Mouse (Mus musculus) megakaryocyte, embryonic 14.5 days (primary cell): Measurements from ENCODE around the gene Mymk. TPM values are rescaled to one million over a fixed set of nuclear protein-coding genes. Genes with fewer than 3 reads are reported as not detected.

Experiments used
- H3K27me3 ChIP-seq: replicated peaks from 2 replicates; pipeline ENCODE3; 2012; ENCODE audit warnings: inconsistent platforms
- H3K36me3 ChIP-seq: replicated peaks from 2 replicates; pipeline ENCODE3; 2012; ENCODE audit warnings: low read length, inconsistent platforms, mixed read lengths
- H3K4me1 ChIP-seq: 2 replicates; pipeline ENCODE4 v1.6.1; 2012; ENCODE audit warnings: inconsistent platforms
- H3K4me3 ChIP-seq: replicated peaks from 2 replicates; pipeline ENCODE3; 2012; ENCODE audit warnings: moderate library complexity, mild to moderate bottlenecking, inconsistent platforms
- H3K9me3 ChIP-seq: 2 replicates; pipeline ENCODE4 v1.6.1; 2012; ENCODE audit warnings: inconsistent platforms
- FLI1 ChIP-seq: IDR thresholded peaks from 2 replicates; pipeline ENCODE4 v1.6.1; 2012; ENCODE audit warnings: low read length, inconsistent platforms, mixed read lengths
- GATA1 ChIP-seq: IDR thresholded peaks from 3 replicates; pipeline ENCODE4 v1.6.1; 2012; ENCODE audit warnings: mixed read lengths, low read length, inconsistent platforms, borderline replicate concordance
- polyA plus RNA-seq: library from polyadenylated mRNA; stranded (reverse); fragments of >175 nt; gene quantifications from 2 replicates; pipeline ENCODE4 v1.2.3, GENCODE M21; 2012; ENCODE audit warnings: low replicate concordance; ENCODE audit not compliant: insufficient read depth

Mymk gene
- polyA plus RNA-seq, 1 experiment: not detected

DNA sequence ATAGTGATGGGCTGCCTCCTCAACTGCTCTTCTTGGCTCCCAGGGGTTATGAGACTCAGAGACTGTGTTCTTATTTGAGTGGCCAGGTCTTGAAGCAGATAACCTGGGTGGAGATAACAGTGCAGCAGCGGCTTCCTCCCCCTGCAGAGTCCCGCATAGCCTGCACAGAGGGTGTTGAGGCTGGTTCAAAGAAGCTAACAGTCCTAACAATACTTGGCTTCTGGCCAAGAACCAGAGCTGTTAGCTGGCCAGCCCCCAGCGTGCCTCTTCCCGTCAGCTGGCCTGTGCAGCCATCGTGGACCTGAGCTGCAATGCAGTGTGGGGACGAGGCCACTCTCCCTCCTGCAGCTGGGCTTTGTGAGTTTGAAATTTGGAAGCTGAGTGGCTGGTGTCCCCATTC, 25.8 kb upstream of the Mymk start:
- H3K27me3 ChIP-seq: peaks cover 90% of the 10 kb centered on the region
- H3K4me3 ChIP-seq: no peak overlapping the region
- H3K4me1 ChIP-seq: peaks cover 15% of the 10 kb centered on the region
- H3K9me3 ChIP-seq: no peaks in the 10 kb centered on the region
- H3K36me3 ChIP-seq: no peaks in the 10 kb centered on the region
- TF ChIP-seq FLI1 (no peak), GATA1 (no peak)

DNA sequence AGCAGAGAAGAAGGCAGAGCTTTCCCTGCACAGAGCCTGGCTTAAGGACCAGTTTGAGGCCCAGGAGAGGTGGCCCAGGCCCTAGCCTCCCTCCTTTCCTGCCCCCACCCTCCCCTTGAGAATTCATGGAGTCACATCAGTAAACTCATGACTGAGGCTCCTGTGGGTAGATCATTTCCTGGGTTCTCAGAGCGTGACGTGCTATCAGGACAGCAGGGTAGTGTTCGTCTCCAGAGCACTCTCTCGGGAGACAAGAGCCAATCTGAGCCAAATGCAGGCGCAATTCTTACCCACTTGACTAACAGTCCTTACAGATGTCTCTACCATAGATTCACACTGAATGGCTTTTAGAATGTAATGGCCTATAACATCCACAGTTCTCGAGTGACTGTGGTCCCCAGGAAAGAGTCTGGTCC, 25.3 kb upstream of the Mymk start:
- H3K4me1 ChIP-seq: peaks cover 11% of the 10 kb centered on the region
- no peaks in the 10 kb centered on the region for H3K9me3 ChIP-seq
- H3K4me3 ChIP-seq: no peak overlapping the region
- peaks cover 90% of the 10 kb centered on the region for H3K27me3 ChIP-seq
- TF ChIP-seq GATA1 (no peak), FLI1 (no peak)
- H3K36me3 ChIP-seq: no peaks in the 10 kb centered on the region

DNA sequence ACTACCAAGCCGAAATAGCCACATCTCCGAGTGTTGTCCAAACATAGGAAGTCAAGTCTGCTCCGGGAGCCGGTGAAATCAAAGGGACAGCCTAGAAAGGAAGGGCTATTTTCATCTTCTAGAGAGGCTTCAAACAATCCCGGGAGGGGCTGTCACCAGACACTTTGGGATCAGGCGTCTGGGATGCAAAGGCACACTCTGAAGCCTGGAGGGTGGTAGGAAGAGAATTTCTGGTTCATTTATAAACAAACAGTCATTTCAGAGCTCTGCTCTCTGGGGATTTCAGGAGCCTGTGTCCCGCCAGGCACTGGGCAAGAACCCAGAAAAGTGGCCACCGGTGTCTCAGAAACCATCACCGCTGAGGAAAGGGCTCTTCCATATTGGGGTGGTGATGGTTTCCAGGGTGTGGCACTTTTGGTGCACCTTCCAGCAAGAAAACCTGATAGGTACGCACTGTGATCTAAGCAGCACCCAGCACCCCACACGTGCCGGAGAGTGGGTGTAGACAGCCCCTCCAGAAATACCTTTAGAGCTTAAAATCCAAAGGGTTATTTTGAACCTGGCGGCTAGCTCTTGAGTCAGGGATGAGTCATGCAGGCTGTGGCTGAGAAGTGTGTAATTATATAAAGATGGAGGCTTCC, 24.5 kb upstream of the Mymk start:
- Histone ChIP-seq H3K27me3 (peaks cover 88% of the 10 kb centered on the region), H3K36me3 (no peaks in the 10 kb centered on the region), H3K9me3 (no peaks in the 10 kb centered on the region), H3K4me3 (no peak overlapping the region), H3K4me1 (peaks cover 11% of the 10 kb centered on the region)
- no peak for TF ChIP-seq FLI1
- TF ChIP-seq GATA1: no peak

DNA sequence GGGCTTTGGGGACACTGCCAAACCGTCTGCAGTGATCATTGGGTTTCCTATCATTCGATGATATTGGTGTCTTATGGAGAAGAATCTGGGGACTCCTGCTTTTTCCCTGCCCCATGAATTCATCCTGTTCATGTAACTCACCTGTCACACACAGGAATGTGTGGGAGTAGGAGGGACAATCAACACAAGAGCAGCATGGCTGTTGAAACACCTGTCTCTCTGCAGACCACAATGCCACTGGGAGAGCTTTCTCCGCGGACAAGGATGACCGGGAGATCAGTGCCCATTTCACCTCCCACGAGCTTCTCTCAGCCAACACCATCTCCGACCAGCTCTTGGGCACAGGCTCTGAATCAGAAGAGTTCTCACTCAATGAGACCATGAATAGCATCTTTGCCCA, 23.2 kb upstream of the Mymk start:
- H3K9me3 ChIP-seq: no peaks in the 10 kb centered on the region
- H3K4me1 ChIP-seq: peaks cover 11% of the 10 kb centered on the region
- TF ChIP-seq GATA1 (no peak), FLI1 (no peak)
- no peaks in the 10 kb centered on the region for H3K36me3 ChIP-seq
- H3K27me3 ChIP-seq: peaks cover 90% of the 10 kb centered on the region
- no peak overlapping the region for H3K4me3 ChIP-seq

DNA sequence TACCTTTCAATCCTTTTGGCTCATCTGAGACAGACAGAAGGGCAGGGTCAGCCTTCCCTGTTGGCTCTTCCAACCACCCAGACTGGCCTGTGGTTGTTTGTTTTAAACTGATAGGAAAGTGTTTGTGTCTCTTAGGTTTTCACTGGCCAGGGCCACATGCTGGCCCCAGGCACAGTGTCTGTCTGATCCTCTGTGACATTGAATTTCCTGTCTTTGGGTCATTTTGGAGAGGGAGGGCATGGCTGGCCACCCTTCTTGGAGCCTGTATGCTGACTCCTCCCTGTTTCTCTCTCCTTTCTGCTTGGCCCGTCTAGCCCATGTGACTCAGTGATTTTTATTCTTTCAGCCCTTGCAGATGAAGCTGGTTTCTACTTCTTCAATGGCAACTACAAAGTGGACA, 17.3 kb upstream of the Mymk start:
- peaks cover 26% of the 10 kb centered on the region for H3K4me1 ChIP-seq
- peaks cover 81% of the 10 kb centered on the region for H3K27me3 ChIP-seq
- no peak overlapping the region for H3K4me3 ChIP-seq
- H3K9me3 ChIP-seq: no peaks in the 10 kb centered on the region
- TF ChIP-seq FLI1 (no peak), GATA1 (no peak)
- no peaks in the 10 kb centered on the region for H3K36me3 ChIP-seq

DNA sequence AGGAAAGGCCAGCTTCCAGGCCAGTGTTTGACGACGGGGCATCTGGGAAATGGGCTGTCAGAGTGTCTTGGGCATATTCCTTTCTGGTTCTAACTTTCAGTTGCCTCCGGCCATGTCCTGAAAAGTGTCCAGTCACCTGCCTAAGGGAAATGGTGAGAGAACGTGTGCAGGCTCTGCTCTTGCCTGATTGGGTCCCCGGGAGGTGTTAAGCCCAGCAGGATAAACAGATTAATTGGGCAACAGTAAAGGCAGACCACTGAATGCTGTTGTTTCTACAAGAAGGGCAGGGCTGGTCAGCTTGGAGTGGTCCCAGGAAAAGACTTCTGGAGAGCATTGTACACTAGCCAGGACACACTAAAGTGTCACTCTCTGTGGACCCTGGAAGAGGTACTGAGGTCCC, 16.7 kb upstream of the Mymk start:
- peaks cover 82% of the 10 kb centered on the region for H3K27me3 ChIP-seq
- TF ChIP-seq FLI1 (no peak), GATA1 (no peak)
- no peaks in the 10 kb centered on the region for H3K36me3 ChIP-seq
- H3K4me1 ChIP-seq: peaks cover 32% of the 10 kb centered on the region
- no peak overlapping the region for H3K4me3 ChIP-seq
- no peaks in the 10 kb centered on the region for H3K9me3 ChIP-seq

DNA sequence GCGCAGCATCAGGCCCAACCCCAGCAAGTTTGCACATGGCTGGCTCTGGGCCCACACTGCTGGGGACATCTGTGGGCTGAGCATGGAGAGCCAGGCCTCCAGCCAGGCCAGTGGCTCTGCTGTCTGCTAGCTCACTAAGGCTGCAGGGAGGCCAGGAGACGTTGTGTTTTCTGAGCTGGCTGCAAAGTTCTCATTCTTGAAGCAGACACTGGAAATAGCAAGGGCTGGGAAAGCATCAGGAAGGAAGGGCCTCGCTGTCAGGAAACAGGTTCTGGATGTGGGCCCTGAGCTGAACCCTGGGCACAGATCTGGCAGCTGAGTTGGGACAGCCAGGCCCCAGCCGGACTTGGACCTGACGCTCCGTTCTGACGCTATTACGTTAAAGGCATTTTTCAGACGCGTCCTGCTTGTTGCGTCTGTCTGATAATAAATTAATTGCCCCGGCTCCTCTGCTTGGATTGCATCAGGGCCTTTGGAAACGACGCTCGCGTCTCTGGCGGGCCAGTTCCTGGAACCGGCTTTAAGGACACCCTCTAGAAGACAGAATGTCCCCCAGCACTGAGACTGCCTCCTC, 16.2 kb upstream of the Mymk start:
- Histone ChIP-seq H3K4me1 (peaks cover 33% of the 10 kb centered on the region), H3K27me3 (peaks cover 82% of the 10 kb centered on the region), H3K4me3 (no peak overlapping the region), H3K9me3 (no peaks in the 10 kb centered on the region), H3K36me3 (no peaks in the 10 kb centered on the region)
- TF ChIP-seq FLI1: no peak
- TF ChIP-seq GATA1: no peak

DNA sequence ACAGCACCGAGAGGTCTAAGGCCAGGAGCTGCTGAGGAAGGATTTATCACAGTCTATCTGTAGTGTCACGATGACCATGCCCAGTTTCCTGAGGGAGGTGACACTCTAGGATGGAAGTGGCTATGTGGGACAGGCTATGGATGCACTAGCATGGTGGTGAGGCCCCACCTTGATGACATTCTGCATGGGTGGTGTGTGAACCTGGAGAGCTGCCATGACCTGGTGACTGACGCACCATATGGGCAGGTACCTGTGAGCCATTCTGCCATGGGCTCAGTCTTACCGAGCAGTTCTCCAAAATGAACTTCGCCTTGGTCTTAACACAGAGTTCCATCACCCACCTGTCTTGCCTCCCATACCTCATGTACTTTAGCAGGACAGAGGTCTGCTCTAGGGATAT, 15.6 kb upstream of the Mymk start:
- no peaks in the 10 kb centered on the region for H3K36me3 ChIP-seq
- no peak for TF ChIP-seq GATA1
- TF ChIP-seq FLI1: no peak
- H3K4me1 ChIP-seq: peaks cover 33% of the 10 kb centered on the region
- peaks cover 82% of the 10 kb centered on the region for H3K27me3 ChIP-seq
- no peaks in the 10 kb centered on the region for H3K9me3 ChIP-seq
- no peak overlapping the region for H3K4me3 ChIP-seq

DNA sequence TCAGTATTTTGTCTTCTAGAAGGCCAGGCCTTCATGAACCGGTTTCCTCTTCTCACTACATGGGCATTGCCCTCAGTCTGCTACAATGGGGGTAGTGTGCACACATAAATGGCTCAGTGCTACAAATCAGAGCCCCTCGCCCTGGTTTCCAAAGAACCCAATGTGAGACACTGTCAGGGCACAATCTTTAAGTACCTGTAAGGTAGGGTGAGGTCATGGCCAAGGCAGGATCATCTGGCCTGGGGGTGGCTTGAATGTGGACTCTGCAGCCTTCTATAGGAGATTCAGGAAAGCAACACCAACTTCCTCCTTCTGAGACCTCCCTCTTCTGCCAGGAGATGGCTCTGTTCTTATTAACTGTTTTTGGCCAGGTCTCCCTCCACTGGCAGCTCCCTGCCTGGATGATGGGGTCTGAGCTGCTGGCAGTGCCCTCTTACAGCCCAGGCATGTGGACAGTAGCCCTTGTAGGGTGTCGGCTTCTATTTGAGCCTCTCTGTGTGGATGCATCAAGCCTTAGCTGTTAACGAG, 14.6 kb upstream of the Mymk start:
- TF ChIP-seq FLI1: no peak
- TF ChIP-seq GATA1: no peak
- peaks cover 84% of the 10 kb centered on the region for H3K27me3 ChIP-seq
- H3K9me3 ChIP-seq: no peaks in the 10 kb centered on the region
- no peak overlapping the region for H3K4me3 ChIP-seq
- peaks cover 33% of the 10 kb centered on the region for H3K4me1 ChIP-seq
- no peaks in the 10 kb centered on the region for H3K36me3 ChIP-seq

DNA sequence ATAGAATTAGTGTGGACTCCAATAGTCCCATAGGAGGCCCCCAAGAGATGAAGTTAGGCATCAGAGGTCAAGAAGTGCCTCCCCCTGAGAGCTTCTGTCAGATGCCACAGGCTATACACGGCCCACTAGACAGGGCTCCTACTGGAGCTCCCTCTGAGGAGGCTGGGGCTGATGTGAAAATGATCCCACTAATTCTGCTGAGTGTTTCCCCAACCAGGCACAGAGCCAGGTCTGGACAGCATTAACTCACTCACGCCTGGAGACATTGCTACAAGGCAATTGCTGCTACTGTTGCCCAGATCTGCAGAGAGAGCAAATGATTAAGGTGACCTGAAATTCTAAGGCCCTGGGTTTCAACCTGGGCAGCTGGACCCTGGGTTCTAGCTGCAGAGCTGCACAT, 13.8 kb upstream of the Mymk start:
- H3K4me1 ChIP-seq: peaks cover 33% of the 10 kb centered on the region

More for the DNA sequence above, 13.8 kb upstream of the Mymk start:
- Histone ChIP-seq H3K27me3 (peaks cover 83% of the 10 kb centered on the region), H3K36me3 (no peaks in the 10 kb centered on the region), H3K4me3 (no peak overlapping the region), H3K9me3 (no peaks in the 10 kb centered on the region)
- TF ChIP-seq GATA1 (no peak), FLI1 (no peak)
